Mouse (Mus musculus): ENCODE results near the gene Ttc7b. TPM values are rescaled to one million over a fixed set of nuclear protein-coding genes. Genes with fewer than 3 reads are reported as not detected.

Ttc7b gene
- total and polyA plus RNA-seq, 3 experiments = 71.6 to 84.4 (median 82.0) TPM

DNA sequence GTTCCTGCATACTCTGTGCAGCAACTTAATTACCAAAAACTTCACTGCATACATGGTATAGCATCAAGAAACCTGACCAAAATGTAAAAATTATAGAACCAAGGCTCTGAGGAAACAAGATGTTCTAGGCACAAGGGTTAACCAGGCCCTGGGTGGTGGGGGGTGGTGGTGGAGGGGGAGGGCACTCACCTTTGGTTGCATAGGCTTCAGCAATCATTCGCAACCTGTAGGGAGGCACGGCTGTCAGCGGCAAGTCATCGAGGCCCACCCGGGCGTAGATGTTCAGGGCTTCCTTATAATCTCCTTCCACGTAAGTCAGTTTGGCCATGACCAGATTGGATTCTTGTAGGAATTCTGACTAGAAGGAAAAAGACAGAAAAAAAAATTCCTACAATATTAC is 25.5 kb downstream of the Ttc7b start:
- Histone ChIP-seq H3K27ac (no peak overlapping the region), H3K9ac (ENCODE audit: low read depth, low read length) (no peak overlapping the region), H3K79me2 (replicated peaks; ENCODE audit: control insufficient read depth, insufficient read depth, low read length) (peaks cover 2% of the 10 kb centered on the region; the same call in 1 of the 2 replicates), H3K4me3 (no peak overlapping the region), H3K36me3 (ENCODE audit: control insufficient read depth, insufficient read depth, low read length) (no peaks in the 10 kb centered on the region), H3K4me1 (ENCODE audit: control insufficient read depth, insufficient read depth, low read length) (no peaks in the 10 kb centered on the region), H3K27me3 (ENCODE audit: control insufficient read depth, insufficient read depth, low read length) (no peaks in the 10 kb centered on the region)
- no peak for DNase-seq
- WGBS = 91% methylated on average over 7 of the region's 7 CpGs
- intact Hi-C loops (cut with DNase I) = no loop called here
- TF ChIP-seq POLR2A (IDR thresholded peaks at IDR 0.05; ENCODE audit: insufficient read depth, low read depth, low read length) (no peak), CTCF (IDR thresholded peaks at IDR 0.05) (no peak), EP300 (IDR thresholded peaks at IDR 0.05; ENCODE audit: insufficient read depth, low read depth, low read length) (no peak)

DNA sequence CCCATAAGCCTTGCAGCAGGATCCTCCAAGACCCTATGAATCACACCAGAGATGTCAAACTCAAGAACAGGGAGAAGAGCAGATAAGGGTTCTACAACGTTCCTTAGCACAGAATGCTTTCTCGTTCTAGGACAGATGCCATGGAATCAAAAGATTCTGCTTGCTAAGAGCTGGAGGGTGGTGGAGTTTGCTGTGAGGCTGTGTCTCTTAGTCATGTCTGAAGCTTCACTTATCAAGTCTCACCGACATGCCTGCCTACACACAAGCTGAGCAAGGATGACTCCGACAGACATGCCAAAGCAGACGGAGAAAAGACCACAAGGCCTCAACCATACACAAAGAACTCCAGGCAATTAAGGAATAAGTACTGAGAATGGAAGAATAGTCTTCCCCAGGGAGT is 27.4 kb downstream of the Ttc7b start:
- TF ChIP-seq CTCF (IDR thresholded peaks at IDR 0.05) (no peak), POLR2A (IDR thresholded peaks at IDR 0.05; ENCODE audit: insufficient read depth, low read depth, low read length) (no peak), EP300 (IDR thresholded peaks at IDR 0.05; ENCODE audit: insufficient read depth, low read depth, low read length) (no peak)
- intact Hi-C loops (cut with DNase I) = no loop called here
- no peaks in the 10 kb centered on the region for H3K4me1 ChIP-seq (ENCODE audit: control insufficient read depth, insufficient read depth, low read length)
- no peaks in the 10 kb centered on the region for H3K27me3 ChIP-seq (ENCODE audit: control insufficient read depth, insufficient read depth, low read length)
- DNase-seq = no peak
- no peak overlapping the region for H3K9ac ChIP-seq (ENCODE audit: low read depth, low read length)
- no peaks in the 10 kb centered on the region for H3K79me2 ChIP-seq (replicated peaks; ENCODE audit: control insufficient read depth, insufficient read depth, low read length)
- no peak overlapping the region for H3K27ac ChIP-seq
- no peaks in the 10 kb centered on the region for H3K36me3 ChIP-seq (ENCODE audit: control insufficient read depth, insufficient read depth, low read length)
- no peak overlapping the region for H3K4me3 ChIP-seq
- 79% methylated on average over 5 of the region's 5 CpGs for WGBS

DNA sequence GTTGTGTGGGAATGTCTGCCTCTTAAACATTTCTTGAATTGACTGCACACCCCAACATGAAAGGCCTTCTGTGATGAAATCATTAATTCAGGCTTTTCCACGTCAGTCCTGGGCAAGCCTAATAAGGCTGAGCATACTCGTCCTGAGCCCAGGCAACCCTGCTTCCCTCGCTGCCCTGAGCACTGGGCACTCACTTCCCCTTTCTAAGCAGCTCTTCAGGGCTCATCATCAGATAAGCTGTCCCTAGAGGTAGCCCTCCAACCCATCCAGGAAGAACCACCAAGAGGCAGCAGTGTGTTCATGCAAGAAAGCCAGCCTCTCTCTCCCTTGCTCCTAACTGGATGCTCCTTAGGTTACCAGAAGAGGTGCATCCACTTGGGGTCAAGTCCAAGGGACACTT is 27.9 kb downstream of the Ttc7b start:
- H3K4me1 ChIP-seq (ENCODE audit: control insufficient read depth, insufficient read depth, low read length) = no peaks in the 10 kb centered on the region
- H3K27ac ChIP-seq = no peak overlapping the region
- H3K36me3 ChIP-seq (ENCODE audit: control insufficient read depth, insufficient read depth, low read length) = no peaks in the 10 kb centered on the region
- no peak overlapping the region for H3K9ac ChIP-seq (ENCODE audit: low read depth, low read length)
- DNase-seq = no peak
- no peaks in the 10 kb centered on the region for H3K79me2 ChIP-seq (replicated peaks; ENCODE audit: control insufficient read depth, insufficient read depth, low read length)
- intact Hi-C loops (cut with DNase I) = no loop called here
- 85% methylated on average over 3 of the region's 3 CpGs for whole genome bisulfite sequencing
- TF ChIP-seq EP300 (IDR thresholded peaks at IDR 0.05; ENCODE audit: insufficient read depth, low read depth, low read length) = no peak
- TF ChIP-seq POLR2A (IDR thresholded peaks at IDR 0.05; ENCODE audit: insufficient read depth, low read depth, low read length) = no peak
- TF ChIP-seq CTCF (IDR thresholded peaks at IDR 0.05) = no peak
- no peak overlapping the region for H3K4me3 ChIP-seq
- H3K27me3 ChIP-seq (ENCODE audit: control insufficient read depth, insufficient read depth, low read length) = no peaks in the 10 kb centered on the region

DNA sequence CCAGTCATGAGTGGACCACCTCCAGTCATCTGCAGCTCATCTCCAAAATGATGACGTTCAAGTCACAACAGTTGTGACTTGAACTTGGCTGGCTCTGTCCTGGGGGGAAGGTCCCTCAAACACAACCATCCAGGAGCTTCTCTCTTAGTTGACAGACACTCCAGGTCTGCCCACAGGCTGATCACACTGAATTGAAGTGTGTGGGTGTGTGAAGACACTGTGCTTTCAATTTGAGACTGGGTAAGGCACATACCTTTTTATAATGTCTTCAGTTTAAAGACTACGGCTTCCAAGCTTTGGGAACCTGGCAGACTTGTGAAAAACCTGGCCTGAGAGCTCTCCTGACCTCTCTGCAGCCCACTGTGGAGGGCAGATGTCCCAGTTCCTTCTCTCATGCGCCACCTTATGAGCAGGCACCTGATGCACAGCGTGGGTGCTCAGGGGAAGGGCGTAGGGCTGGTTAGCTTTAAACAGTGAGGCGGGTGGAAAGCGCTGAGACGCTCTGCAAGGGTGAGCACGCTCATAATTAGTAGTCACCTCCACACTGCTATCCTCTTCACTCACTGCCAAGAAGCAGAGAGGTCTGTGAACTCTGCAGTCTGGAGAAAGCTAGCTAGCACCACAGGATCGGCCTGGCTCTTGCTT is 28.5 kb downstream of the Ttc7b start:
- 98% methylated on average over 10 of the region's 10 CpGs for WGBS
- Histone ChIP-seq H3K79me2 (replicated peaks; ENCODE audit: control insufficient read depth, insufficient read depth, low read length) (no peaks in the 10 kb centered on the region), H3K27ac (no peak overlapping the region), H3K36me3 (ENCODE audit: control insufficient read depth, insufficient read depth, low read length) (no peaks in the 10 kb centered on the region), H3K4me3 (no peak overlapping the region), H3K9ac (ENCODE audit: low read depth, low read length) (no peak overlapping the region), H3K4me1 (ENCODE audit: control insufficient read depth, insufficient read depth, low read length) (no peaks in the 10 kb centered on the region), H3K27me3 (ENCODE audit: control insufficient read depth, insufficient read depth, low read length) (no peaks in the 10 kb centered on the region)
- TF ChIP-seq EP300 (IDR thresholded peaks at IDR 0.05; ENCODE audit: insufficient read depth, low read depth, low read length) (no peak), POLR2A (IDR thresholded peaks at IDR 0.05; ENCODE audit: insufficient read depth, low read depth, low read length) (no peak), CTCF (IDR thresholded peaks at IDR 0.05) (no peak)
- no peak for DNase-seq
- intact Hi-C loops (cut with DNase I) = no loop called here

DNA sequence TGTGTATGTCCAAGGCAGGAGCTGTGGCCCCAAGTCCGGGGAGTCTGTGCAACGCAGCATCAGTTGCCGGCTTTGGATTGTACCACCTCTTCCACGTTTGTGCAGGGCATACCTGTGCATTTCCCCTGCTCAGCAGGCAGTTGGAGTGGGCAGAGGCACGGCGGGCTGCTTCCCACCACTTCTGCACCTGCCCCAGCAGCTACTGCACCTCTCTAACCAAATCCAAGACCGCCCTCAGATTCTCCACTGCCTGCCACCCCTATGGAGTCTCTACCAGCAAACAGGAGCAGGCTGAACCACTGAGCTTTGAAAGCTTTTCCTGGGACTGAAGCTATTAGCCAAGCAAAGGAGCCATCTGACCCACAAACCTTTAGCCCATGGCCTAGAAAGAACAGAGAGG is 30.8 kb downstream of the Ttc7b start:
- no peak overlapping the region for H3K4me3 ChIP-seq
- no peak for TF ChIP-seq POLR2A (IDR thresholded peaks at IDR 0.05; ENCODE audit: insufficient read depth, low read depth, low read length)
- TF ChIP-seq EP300 (IDR thresholded peaks at IDR 0.05; ENCODE audit: insufficient read depth, low read depth, low read length) = no peak
- no peak for TF ChIP-seq CTCF (IDR thresholded peaks at IDR 0.05)
- DNase-seq = no peak
- no peaks in the 10 kb centered on the region for H3K4me1 ChIP-seq (ENCODE audit: control insufficient read depth, insufficient read depth, low read length)
- no peak overlapping the region for H3K9ac ChIP-seq (ENCODE audit: low read depth, low read length)
- intact Hi-C loops (cut with DNase I) = no loop called here
- H3K79me2 ChIP-seq (replicated peaks; ENCODE audit: control insufficient read depth, insufficient read depth, low read length) = no peaks in the 10 kb centered on the region
- 92% methylated on average over 7 of the region's 7 CpGs for WGBS
- no peaks in the 10 kb centered on the region for H3K27me3 ChIP-seq (ENCODE audit: control insufficient read depth, insufficient read depth, low read length)
- no peaks in the 10 kb centered on the region for H3K36me3 ChIP-seq (ENCODE audit: control insufficient read depth, insufficient read depth, low read length)
- no peak overlapping the region for H3K27ac ChIP-seq

DNA sequence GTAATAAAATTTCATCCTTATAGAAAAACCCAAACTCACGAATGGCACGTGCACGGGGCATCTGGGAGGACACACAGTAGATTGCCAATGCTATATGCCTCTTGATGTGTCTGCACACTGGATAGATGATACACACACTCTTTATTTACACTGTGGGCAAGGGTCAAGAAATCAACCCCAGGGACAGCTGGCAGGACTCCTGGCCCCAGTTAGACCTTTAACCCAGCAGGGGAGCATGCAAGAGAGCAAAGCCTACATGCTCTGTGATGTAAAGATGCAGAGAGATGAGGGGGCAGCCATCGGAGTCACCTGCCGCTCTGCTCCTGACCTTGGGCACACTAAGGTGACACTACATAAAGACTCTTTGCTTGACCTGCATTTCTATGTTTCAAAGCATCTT is 32.3 kb downstream of the Ttc7b start:
- intact Hi-C loops (cut with DNase I) = no loop called here
- no peaks in the 10 kb centered on the region for H3K27me3 ChIP-seq (ENCODE audit: control insufficient read depth, insufficient read depth, low read length)
- H3K4me1 ChIP-seq (ENCODE audit: control insufficient read depth, insufficient read depth, low read length) = no peaks in the 10 kb centered on the region
- H3K9ac ChIP-seq (ENCODE audit: low read depth, low read length) = no peak overlapping the region
- H3K4me3 ChIP-seq = no peak overlapping the region
- no peak overlapping the region for H3K27ac ChIP-seq
- no peaks in the 10 kb centered on the region for H3K79me2 ChIP-seq (replicated peaks; ENCODE audit: control insufficient read depth, insufficient read depth, low read length)
- no peak for DNase-seq
- no peak for TF ChIP-seq POLR2A (IDR thresholded peaks at IDR 0.05; ENCODE audit: insufficient read depth, low read depth, low read length)
- no peak for TF ChIP-seq CTCF (IDR thresholded peaks at IDR 0.05)
- TF ChIP-seq EP300 (IDR thresholded peaks at IDR 0.05; ENCODE audit: insufficient read depth, low read depth, low read length) = no peak
- 96% methylated on average over 5 of the region's 5 CpGs for WGBS
- no peaks in the 10 kb centered on the region for H3K36me3 ChIP-seq (ENCODE audit: control insufficient read depth, insufficient read depth, low read length)

All from heart, adult 2 months (tissue).